Comparison of ENCODE assay signal across 8 mouse cellular contexts in genomic region chr7:25315306-25316041, GRCm38 (mm10). TPM values are rescaled to one million over a fixed set of nuclear protein-coding genes. Genes with fewer than 3 reads are reported as not detected.
A peak's percentile ranks its signal among the peaks of the same experiment; 100 is the strongest.
DNase-seq lines count a peak whose midpoint lies in the region; ATAC-seq and TF ChIP-seq lines count a peak whose summit lies in the region.
"Had no signal": no experiment of that assay in that cellular context is flagged by ENCODE, and none has a peak within 500 bp of the region (broad histone marks: within the 10 kb centered on the region; RNA-seq: fewer than 3 reads in every experiment).

No protein-coding gene starts in this region.

- peaks cover 18% of the 10 kb centered on the region; the same call in 1 of the 2 replicates for H3K4me1 ChIP-seq in forebrain, postnatal 0 days (ENCODE audit: insufficient read depth)
- H3K4me1 ChIP-seq in limb, embryonic 11.5 days (ENCODE audit: control insufficient read depth, insufficient read depth, low read length) = peaks cover 18% of the 10 kb centered on the region
- peaks cover 32% of the 10 kb centered on the region for H3K4me1 ChIP-seq in neural tube, embryonic 12.5 days

- no peaks in the 10 kb centered on the region; the same call in 1 of the 2 replicates for H3K36me3 ChIP-seq in forebrain, postnatal 0 days (ENCODE audit: insufficient read depth)
- no peaks in the 10 kb centered on the region for H3K36me3 ChIP-seq in limb, embryonic 11.5 days (ENCODE audit: control insufficient read depth, insufficient read depth, low read length)
- H3K36me3 ChIP-seq in neural tube, embryonic 12.5 days = no peaks in the 10 kb centered on the region

- peak; percentile 68 to 73 for DNase-seq in right cerebral cortex, postnatal 10 days (ENCODE audit: low spot score in 2 of 2)
- DNase-seq in right cerebral cortex, adult 2 months (ENCODE audit: low spot score in 2 of 2) = no peak
- peak; percentile 78 for DNase-seq in cerebellum, adult 11-12 months
- DNase-seq in forebrain, postnatal 0 days = peak; percentile 31
- peak; percentile 43 for DNase-seq in limb, embryonic 11.5 days (ENCODE audit: low spot score)
- no peak for DNase-seq in layer of hippocampus, adult 11-12 months (ENCODE audit: low spot score)

- H3K9me3 ChIP-seq in forebrain, postnatal 0 days (ENCODE audit: low read length) = no peaks in the 10 kb centered on the region
- H3K9me3 ChIP-seq in limb, embryonic 11.5 days (ENCODE audit: control insufficient read depth, low read length) = no peaks in the 10 kb centered on the region
- no peaks in the 10 kb centered on the region for H3K9me3 ChIP-seq in neural tube, embryonic 12.5 days

- peak overlapping the region; percentile 43 for H3K9ac ChIP-seq in forebrain, postnatal 0 days
- peak overlapping the region; percentile 43; the same call in 1 of the 2 replicates for H3K9ac ChIP-seq in limb, embryonic 11.5 days (ENCODE audit: low read length)
- H3K9ac ChIP-seq in neural tube, embryonic 12.5 days = peak overlapping the region; percentile 61

- 4% methylated on average over 61 of the region's 69 CpGs for WGBS in forebrain, postnatal 0 days
- under 1% methylated on average over 58 of the region's 69 CpGs for WGBS in limb, embryonic 11.5 days
- WGBS in neural tube, embryonic 12.5 days = 1% methylated on average over 69 of the region's 69 CpGs

- H3K27me3 ChIP-seq in forebrain, postnatal 0 days (ENCODE audit: insufficient read depth, low read length) = peaks cover 21% of the 10 kb centered on the region
- H3K27me3 ChIP-seq in limb, embryonic 11.5 days (ENCODE audit: control insufficient read depth, insufficient read depth, low read length) = peaks cover 30% of the 10 kb centered on the region
- peaks cover 51% of the 10 kb centered on the region for H3K27me3 ChIP-seq in neural tube, embryonic 12.5 days (replicated peaks)

- peak overlapping the region; percentile 36 for H3K4me3 ChIP-seq in forebrain, postnatal 0 days (ENCODE audit: low read depth, low read length)
- H3K4me3 ChIP-seq in limb, embryonic 11.5 days (ENCODE audit: low read depth, low read length) = peak overlapping the region; percentile 34
- peak overlapping the region; percentile 38 for H3K4me3 ChIP-seq in neural tube, embryonic 12.5 days

- ATAC-seq in forebrain, postnatal 0 days = no peak
- ATAC-seq in limb, embryonic 11.5 days (ENCODE audit: insufficient number of reproducible peaks, low FRiP score, low TSS enrichment, low read depth) = no peak
- ATAC-seq in neural tube, embryonic 12.5 days (ENCODE audit: low FRiP score, low read depth) = no peak

- no peak for TF ChIP-seq CTCF in forebrain, postnatal 0 days (IDR thresholded peaks at IDR 0.05; ENCODE audit: low read depth)

- H3K27ac ChIP-seq in forebrain, postnatal 0 days (ENCODE audit: low read depth, low read length) = peak overlapping the region; percentile 64; the same call in 1 of the 2 replicates
- H3K27ac ChIP-seq in limb, embryonic 11.5 days (replicated peaks; ENCODE audit: low read depth, low read length) = no peak overlapping the region
- H3K27ac ChIP-seq in neural tube, embryonic 12.5 days = no peak overlapping the region

- H3K4me2 ChIP-seq in forebrain, postnatal 0 days (ENCODE audit: low read depth) = peak overlapping the region; percentile 72
- peak overlapping the region; percentile 83 for H3K4me2 ChIP-seq in limb, embryonic 11.5 days (ENCODE audit: low read depth, severe bottlenecking)
- H3K4me2 ChIP-seq in neural tube, embryonic 12.5 days (replicated peaks) = peak overlapping the region; percentile 98

RNA-seq across cellular contexts. Expression of gene Megf8, which starts 1.5 kb away (rescaled TPM):
- 50.5 and 67.8 TPM in 2 replicates for total RNA-seq in forebrain, postnatal 0 days (2014; rRNA removed)
- 8.7 and 12.8 TPM in 2 replicates for polyA plus RNA-seq in forebrain, postnatal 0 days (2015; fragmentation: Nextera tagmentation; extraction: Ambion mirVana)
- 13.8 and 14.4 TPM in 2 replicates for polyA plus RNA-seq in limb, embryonic 11.5 days (2014; fragmentation: Nextera tagmentation; extraction: Ambion mirVana)
- 19.1 and 19.6 TPM in 2 replicates for polyA plus RNA-seq in neural tube, embryonic 12.5 days (2016; fragmentation: Nextera tagmentation; extraction: Ambion mirVana)

RNA-seq across cellular contexts. Expression of gene Tmem145, which starts 9.6 kb away (rescaled TPM):
- total RNA-seq in forebrain, postnatal 0 days (2014; rRNA removed) = 55.9 and 63.2 TPM in 2 replicates
- polyA plus RNA-seq in forebrain, postnatal 0 days (2015; fragmentation: Nextera tagmentation; extraction: Ambion mirVana) = 46.7 and 68.0 TPM in 2 replicates
- polyA plus RNA-seq in limb, embryonic 11.5 days (2014; fragmentation: Nextera tagmentation; extraction: Ambion mirVana) = 0.33 and 0.58 TPM in 2 replicates
- 26.0 and 28.3 TPM in 2 replicates for polyA plus RNA-seq in neural tube, embryonic 12.5 days (2016; fragmentation: Nextera tagmentation; extraction: Ambion mirVana)
- total RNA-seq: common myeloid progenitor, adult 5-6 weeks had no signal

RNA-seq across cellular contexts. Expression of gene Prr19, which starts 14.3 kb away (rescaled TPM):
- 2.1 and 2.5 TPM in 2 replicates for total RNA-seq in forebrain, postnatal 0 days (2014; rRNA removed)
- 2.6 and 3.5 TPM in 2 replicates for polyA plus RNA-seq in forebrain, postnatal 0 days (2015; fragmentation: Nextera tagmentation; extraction: Ambion mirVana)
- polyA plus RNA-seq in limb, embryonic 11.5 days (2014; fragmentation: Nextera tagmentation; extraction: Ambion mirVana) = 1.1 and 1.4 TPM in 2 replicates
- 1.1 and 1.5 TPM in 2 replicates for polyA plus RNA-seq in neural tube, embryonic 12.5 days (2016; fragmentation: Nextera tagmentation; extraction: Ambion mirVana)
- total RNA-seq: common myeloid progenitor, adult 5-6 weeks had no signal

RNA-seq across cellular contexts. Expression of gene Pafah1b3, which starts 17.7 kb away (rescaled TPM):
- total RNA-seq in forebrain, postnatal 0 days (2014; rRNA removed) = 407 and 461 TPM in 2 replicates
- 517 and 583 TPM in 2 replicates for polyA plus RNA-seq in forebrain, postnatal 0 days (2015; fragmentation: Nextera tagmentation; extraction: Ambion mirVana)
- polyA plus RNA-seq in limb, embryonic 11.5 days (2014; fragmentation: Nextera tagmentation; extraction: Ambion mirVana) = 249 and 261 TPM in 2 replicates
- polyA plus RNA-seq in neural tube, embryonic 12.5 days (2016; fragmentation: Nextera tagmentation; extraction: Ambion mirVana) = 400 and 431 TPM in 2 replicates

RNA-seq across cellular contexts. Expression of gene Cic, which starts 48.0 kb away (rescaled TPM):
- 119 and 121 TPM in 2 replicates for total RNA-seq in forebrain, postnatal 0 days (2014; rRNA removed)
- polyA plus RNA-seq in forebrain, postnatal 0 days (2015; fragmentation: Nextera tagmentation; extraction: Ambion mirVana) = 25.4 and 31.3 TPM in 2 replicates
- 32.5 and 34.2 TPM in 2 replicates for polyA plus RNA-seq in limb, embryonic 11.5 days (2014; fragmentation: Nextera tagmentation; extraction: Ambion mirVana)
- 44.2 and 45.0 TPM in 2 replicates for polyA plus RNA-seq in neural tube, embryonic 12.5 days (2016; fragmentation: Nextera tagmentation; extraction: Ambion mirVana)

Comparison
In these comparisons a context has a peak if more than half of its experiments do, and no peak if none do; other contexts are left out.
1. DNase-seq: peak in right cerebral cortex, postnatal 10 days (2 of 2), cerebellum, adult 11-12 months (single experiment), forebrain, postnatal 0 days (single experiment) and limb, embryonic 11.5 days (single experiment); none in right cerebral cortex, adult 2 months (0 of 2) and layer of hippocampus, adult 11-12 months (single experiment).
2. RNA of gene Tmem145, which starts 9.6 kb away (polyA plus RNA-seq): 46.7 to 68.0 TPM in forebrain, postnatal 0 days and 26.0 to 28.3 TPM in neural tube, embryonic 12.5 days; 0.33 to 0.58 TPM in limb, embryonic 11.5 days; every median in the first group is over 10 times any median in the second.
3. Peak in every context shown above with its lines, with median percentiles within 50 percentile points of each other: H3K4me2 ChIP-seq, H3K4me3 ChIP-seq and H3K9ac ChIP-seq.